Mouse (Mus musculus): ENCODE results near the gene Kif1b. TPM values are rescaled to one million over a fixed set of nuclear protein-coding genes. Genes with fewer than 3 reads are reported as not detected.

Kif1b gene
- 100 to 1,000 TPM; 136 to 190 (median 174) TPM for total RNA-seq (2022)

GRCm38 (mm10) chr4:149307596-149308490 is at the start of gene Kif1b:
Kif1b (minus strand) TSS chr4:149307693.
- DNase-seq, result peak; percentile 97

GRCm38 (mm10) chr4:149354671-149355070 is 47.2 kb upstream of the Kif1b start:
- DNase-seq, result no peak

DNA sequence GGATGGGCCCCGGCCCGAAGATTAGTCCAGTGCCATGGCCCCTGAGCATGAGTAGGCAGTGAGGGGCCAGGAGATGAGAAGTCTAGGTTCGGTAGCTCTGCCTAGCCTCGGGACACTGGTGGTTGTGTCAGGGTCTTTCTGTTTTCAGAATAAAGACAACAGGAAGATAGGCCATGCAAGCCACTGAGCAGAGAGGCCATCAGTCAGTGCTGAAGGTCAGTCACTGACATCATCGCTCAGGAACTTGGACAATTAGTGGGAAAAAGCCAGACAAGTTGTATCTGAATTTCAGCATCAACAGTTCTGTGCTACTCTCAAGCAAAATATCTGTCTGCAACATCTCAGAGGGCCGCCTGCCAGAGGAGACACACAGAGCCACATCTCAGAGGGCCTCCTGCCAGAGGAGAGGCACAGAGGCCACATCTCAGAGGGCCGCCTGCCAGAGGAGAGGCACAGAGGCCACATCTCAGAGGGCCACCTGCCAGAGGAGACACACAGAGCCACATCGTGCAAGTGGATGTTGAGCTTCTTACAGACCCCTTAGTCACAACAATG is 44.2 kb upstream of the Kif1b start:
- peak; percentile 70 for DNase-seq

DNA sequence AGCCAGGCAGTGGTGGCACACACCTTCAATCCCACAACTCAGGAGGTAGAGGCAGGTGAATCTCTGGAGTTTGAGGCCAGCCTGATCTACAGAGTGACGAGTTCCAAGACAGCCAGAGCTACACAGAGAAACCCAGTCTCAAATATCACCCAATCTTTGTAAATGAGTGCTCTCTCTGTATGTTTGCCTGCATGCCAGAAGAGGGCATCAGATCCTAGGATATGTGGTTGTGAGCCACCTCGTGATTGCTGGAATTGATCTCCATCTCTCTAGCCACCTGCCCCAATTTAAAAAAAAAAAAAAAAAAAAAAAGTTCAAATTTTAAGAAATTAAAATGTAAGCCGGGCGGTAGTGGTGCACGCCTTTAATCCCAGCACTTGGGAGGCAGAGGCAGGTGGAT is 41.5 kb upstream of the Kif1b start:
- DNase-seq, result no peak

DNA sequence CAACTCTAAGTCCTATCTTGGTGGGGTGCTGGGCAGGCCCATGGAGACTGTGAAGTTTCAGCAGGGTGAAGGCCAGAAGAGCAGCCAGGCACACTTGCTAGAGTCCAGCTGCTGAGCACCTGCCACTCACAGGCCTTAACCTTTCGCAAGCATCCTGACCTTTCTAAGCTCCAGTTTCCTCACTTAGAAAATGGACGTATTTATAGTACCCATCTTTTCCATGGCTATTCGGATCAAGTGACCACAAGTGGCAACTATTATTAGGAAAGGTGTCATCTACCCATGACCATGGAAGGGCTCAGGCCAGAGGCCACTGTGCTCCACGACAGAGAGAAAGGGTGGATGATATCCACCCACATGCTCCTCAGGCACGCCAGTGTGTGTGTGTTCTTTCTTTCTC is 38.4 kb upstream of the Kif1b start:
- no peak for DNase-seq

DNA sequence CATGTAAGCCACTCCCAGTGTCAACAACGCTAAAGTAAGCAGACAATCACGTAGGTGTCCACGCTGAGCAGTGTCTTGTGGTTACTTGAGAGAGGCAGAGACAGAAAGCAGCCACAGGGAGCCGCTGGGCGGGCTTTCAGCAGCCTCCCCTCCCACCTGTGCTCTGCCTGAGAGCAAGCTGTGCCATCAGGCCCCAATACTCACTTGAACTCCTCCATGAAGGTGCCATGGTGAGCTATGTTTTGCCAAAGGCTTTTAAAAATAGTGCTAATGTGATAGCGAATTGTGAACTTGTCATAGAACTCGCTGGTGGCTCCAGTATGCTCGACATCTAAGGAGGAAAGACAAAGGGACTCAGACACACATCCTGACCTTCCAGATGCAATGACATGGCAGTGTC is 36.8 kb upstream of the Kif1b start:
- no peak for DNase-seq

DNA sequence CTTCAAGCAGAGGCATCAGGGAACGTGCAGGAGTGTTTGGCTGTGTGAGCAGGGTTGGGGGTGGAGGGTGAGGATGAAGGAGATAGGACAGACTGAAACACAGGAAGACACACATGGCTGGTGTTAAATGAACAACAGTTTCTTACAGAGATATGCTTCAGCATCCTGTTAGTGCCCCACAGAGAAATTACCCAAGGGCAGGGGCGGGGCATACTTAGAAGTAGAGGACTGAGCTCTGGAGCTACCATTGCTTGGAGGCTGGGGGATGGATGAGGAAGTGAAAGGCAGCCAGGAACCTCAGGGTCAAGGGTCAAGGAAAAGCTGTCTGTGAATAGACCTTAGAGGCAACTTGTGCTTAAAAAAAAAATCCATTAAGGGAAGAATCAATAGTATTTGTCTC is 33.2 kb upstream of the Kif1b start:
- DNase-seq, result no peak

GRCm38 (mm10) chr4:149339426-149340214 is 32.1 kb upstream of the Kif1b start:
- DNase-seq, result no peak

DNA sequence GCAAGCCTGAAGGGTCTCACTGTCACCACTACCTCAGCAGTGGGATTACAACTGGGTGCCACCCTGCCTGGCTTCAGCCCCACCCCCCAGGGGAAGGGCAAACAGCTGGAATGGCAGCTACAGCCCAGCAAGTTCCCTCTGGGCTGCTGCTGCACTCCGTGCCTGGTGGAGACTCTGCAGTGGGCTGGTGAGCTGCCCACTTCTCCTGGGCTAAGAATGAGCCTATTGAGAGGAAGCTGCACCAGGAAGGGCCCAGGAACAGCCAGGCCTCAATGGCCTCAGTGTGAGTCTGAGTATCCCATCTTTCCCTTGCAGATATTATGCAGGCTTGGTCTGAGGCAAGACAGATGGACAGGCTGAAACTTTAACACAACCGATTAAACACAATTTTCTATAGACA is 30.6 kb upstream of the Kif1b start:
- DNase-seq, result no peak

GRCm38 (mm10) chr4:149337353-149337752 is 29.9 kb upstream of the Kif1b start:
- DNase-seq, result no peak

DNA sequence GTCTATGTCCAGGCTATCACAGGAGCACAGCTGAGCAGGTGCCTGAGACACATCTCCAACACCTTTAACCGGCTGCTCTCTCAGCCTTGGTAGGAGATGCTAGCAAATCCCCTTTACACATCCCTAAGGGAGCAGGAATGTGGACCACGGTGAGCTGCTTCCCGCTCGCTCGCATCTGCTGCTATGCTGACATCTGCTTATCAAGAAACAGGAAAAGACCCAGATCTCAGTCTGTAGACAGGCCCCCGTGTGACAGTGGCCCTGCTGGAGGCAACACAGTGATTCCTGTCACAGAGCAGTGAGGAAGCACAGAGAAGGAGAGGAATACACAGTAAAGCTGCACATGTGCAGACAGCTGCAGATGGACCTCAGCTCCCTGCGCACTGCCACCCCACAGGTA is 28.8 kb upstream of the Kif1b start:
- no peak for DNase-seq

GRCm38 (mm10) chr4:149334881-149335280 is 27.4 kb upstream of the Kif1b start:
- DNase-seq, result no peak

DNA sequence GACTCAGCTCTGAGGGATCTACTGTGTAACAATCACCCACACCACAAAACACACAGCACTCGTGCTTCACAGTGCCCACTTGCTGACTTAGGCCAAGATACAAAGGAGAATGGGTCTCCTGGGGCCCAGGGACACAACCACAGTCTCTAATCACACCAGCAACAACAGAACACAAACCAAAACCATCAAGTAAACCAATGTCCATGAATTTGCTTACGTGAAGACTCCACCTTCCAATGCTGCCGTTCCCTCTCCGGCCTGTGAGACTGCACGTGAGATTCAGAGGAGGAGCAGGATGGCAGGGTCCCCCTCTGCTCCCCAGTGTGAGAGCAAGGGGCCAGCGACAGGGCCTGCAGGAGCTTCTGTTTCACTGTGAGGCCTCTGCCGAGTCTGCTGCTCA is 25.2 kb upstream of the Kif1b start:
- no peak for DNase-seq

DNA sequence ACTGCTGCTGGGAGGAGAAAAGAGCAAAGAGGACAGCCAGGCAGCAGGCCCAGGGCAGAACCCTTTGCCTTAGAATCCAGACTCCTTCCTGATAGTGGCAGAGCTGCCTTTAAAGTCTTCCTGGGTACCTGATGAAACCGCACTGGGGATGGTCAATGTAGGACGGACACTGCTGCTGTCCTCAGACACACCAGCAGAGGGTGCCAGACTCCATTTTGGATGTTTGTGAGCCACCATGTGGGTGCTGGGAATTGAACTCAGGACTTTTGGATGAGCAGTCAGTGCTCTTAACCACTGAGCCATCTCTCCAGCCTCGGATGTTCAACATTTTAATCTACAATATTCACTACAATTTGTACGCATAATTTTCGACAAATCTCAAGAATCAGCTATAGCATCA is 23.0 kb upstream of the Kif1b start:
- DNase-seq, result no peak

DNA sequence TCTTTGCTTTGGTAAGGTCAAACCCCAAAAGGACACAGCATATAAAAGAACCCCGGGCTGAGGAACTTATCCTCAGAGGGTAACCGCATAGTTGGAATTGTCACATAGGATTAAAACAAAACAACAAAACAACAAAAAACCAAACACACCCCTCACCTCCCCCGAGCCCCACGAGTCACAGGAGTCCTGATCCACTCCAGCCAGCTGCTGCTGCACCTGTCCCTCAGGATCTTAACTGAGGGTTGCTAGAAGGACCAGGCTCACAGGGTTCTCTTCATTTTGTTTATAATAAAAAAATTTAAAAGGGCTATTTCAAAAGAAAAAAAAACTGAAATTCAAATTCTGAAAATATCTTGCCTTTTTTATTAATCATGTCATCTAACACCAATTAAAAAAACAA is 21.2 kb upstream of the Kif1b start:
- no peak for DNase-seq

- DNase-seq, result no peak
Measured at GRCm38 (mm10) chr4:149327281-149327680, 19.8 kb upstream of the Kif1b start.

- DNase-seq, result peak; percentile 82
Measured at GRCm38 (mm10) chr4:149325411-149326162, 18.1 kb upstream of the Kif1b start.

GRCm38 (mm10) chr4:149323730-149324129 is 16.2 kb upstream of the Kif1b start:
- DNase-seq, result no peak

GRCm38 (mm10) chr4:149322718-149323117 is 15.2 kb upstream of the Kif1b start:
- DNase-seq, result no peak

- DNase-seq, result no peak
Measured at GRCm38 (mm10) chr4:149322286-149322685, 14.8 kb upstream of the Kif1b start.

DNA sequence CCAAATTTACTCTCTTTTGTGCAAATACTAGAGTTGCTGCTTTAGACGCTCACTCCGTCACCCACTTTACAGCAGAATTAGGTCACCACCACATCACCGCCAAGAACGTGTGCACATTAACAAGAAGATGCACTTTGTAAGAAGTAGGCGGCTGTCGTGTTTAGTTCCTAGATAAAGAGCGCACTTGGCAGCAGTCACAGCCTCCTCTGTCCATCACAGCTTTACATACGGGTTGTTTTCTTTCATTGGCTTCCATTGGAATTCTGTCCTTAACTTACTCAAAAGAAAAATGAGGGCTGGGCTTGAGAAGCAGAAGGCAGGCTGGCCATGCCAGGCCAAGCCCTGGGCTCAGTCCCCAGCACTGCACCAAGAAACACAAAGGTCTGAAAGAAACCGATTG is 11.6 kb upstream of the Kif1b start:
- no peak for DNase-seq

GRCm38 (mm10) chr4:149317387-149317786 is 9.9 kb upstream of the Kif1b start:
- DNase-seq, result no peak

All from adrenal gland, adult 8-10 months (tissue).